In the genomic region with DNA sequence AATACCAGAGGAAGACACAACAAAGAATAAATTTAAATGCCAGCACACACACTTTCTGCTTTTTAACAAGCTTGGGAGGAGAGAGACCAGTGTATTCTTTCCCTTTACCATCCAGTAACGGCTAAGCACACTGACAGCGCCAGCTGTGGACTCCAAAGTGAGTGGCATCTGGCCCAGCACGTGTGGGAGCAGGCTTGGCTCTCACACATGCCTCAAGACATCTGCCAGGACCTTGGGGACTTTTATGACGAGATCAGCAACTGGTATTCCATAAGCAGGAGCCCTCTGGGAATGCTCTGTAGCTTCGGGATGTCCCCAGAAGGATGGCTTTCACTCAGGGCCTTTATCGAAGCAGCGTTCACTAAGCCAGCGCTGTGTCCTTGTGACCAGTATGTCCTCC, we compare ENCODE assay signal across 23 mouse cellular contexts.
A peak's percentile ranks its signal among the peaks of the same experiment; 100 is the strongest.
DNase-seq lines count a peak whose midpoint lies in the region; ATAC-seq lines count a peak whose summit lies in the region.
"Had no signal": no experiment of that assay in that cellular context is flagged by ENCODE, and none has a peak within 500 bp of the region (broad histone marks: within the 10 kb centered on the region; RNA-seq: fewer than 3 reads in every experiment).

No protein-coding gene starts in this region.

- 61% methylated on average over 8 of the region's 8 CpGs for WGBS in embryonic facial prominence, embryonic 14.5 days
- 81% methylated on average over 8 of the region's 8 CpGs for WGBS in embryonic facial prominence, embryonic 10.5 days
- WGBS in neural tube, embryonic 14.5 days, result 53% methylated on average over 8 of the region's 8 CpGs
- WGBS in hindbrain, embryonic 13.5 days, result 65% methylated on average over 8 of the region's 8 CpGs

- no peaks in the 10 kb centered on the region for H3K4me1 ChIP-seq in embryonic facial prominence, embryonic 14.5 days (ENCODE audit: control insufficient read depth, insufficient read depth, low read length)
- no peaks in the 10 kb centered on the region for H3K4me1 ChIP-seq in embryonic facial prominence, embryonic 10.5 days
- H3K4me1 ChIP-seq in neural tube, embryonic 14.5 days (ENCODE audit: control insufficient read depth, insufficient read depth, low read length), result 0 out of 2 replicates have a peak, but pooled peaks cover 2% of the 10 kb centered on the region
- peaks cover 11% of the 10 kb centered on the region for H3K4me1 ChIP-seq in hindbrain, embryonic 13.5 days (replicated peaks)
- H3K4me1 ChIP-seq: forebrain, embryonic 10.5 days; forebrain, embryonic 13.5 days had no signal

- H3K4me3 ChIP-seq in embryonic facial prominence, embryonic 14.5 days (ENCODE audit: low read depth, low read length), result no peak overlapping the region
- no peak overlapping the region for H3K4me3 ChIP-seq in embryonic facial prominence, embryonic 10.5 days
- H3K4me3 ChIP-seq in neural tube, embryonic 14.5 days (ENCODE audit: low read depth, low read length), result no peak overlapping the region
- H3K4me3 ChIP-seq in hindbrain, embryonic 13.5 days, result no peak overlapping the region
- H3K4me3 ChIP-seq: embryonic facial prominence, embryonic 13.5 days; forebrain, embryonic 10.5 days; forebrain, embryonic 13.5 days; gastrocnemius, adult 2 months; hindbrain, embryonic 12.5 days had no signal

- H3K9me3 ChIP-seq in embryonic facial prominence, embryonic 14.5 days (ENCODE audit: control insufficient read depth, low read length), result no peaks in the 10 kb centered on the region
- H3K9me3 ChIP-seq in embryonic facial prominence, embryonic 10.5 days, result no peaks in the 10 kb centered on the region
- H3K9me3 ChIP-seq in neural tube, embryonic 14.5 days (ENCODE audit: control insufficient read depth, low read length), result no peaks in the 10 kb centered on the region
- H3K9me3 ChIP-seq in hindbrain, embryonic 13.5 days, result no peaks in the 10 kb centered on the region
- H3K9me3 ChIP-seq: embryonic facial prominence, embryonic 13.5 days; forebrain, embryonic 10.5 days; forebrain, embryonic 13.5 days; hindbrain, embryonic 12.5 days had no signal

- no peaks in the 10 kb centered on the region for H3K27me3 ChIP-seq in embryonic facial prominence, embryonic 14.5 days (replicated peaks; ENCODE audit: control insufficient read depth, insufficient read depth, low read length)
- H3K27me3 ChIP-seq in embryonic facial prominence, embryonic 10.5 days (replicated peaks; ENCODE audit: low read depth, poor library complexity, severe bottlenecking), result no peaks in the 10 kb centered on the region
- H3K27me3 ChIP-seq in neural tube, embryonic 14.5 days (ENCODE audit: control insufficient read depth, insufficient read depth, low read length), result no peaks in the 10 kb centered on the region
- H3K27me3 ChIP-seq in hindbrain, embryonic 13.5 days, result no peaks in the 10 kb centered on the region
- H3K27me3 ChIP-seq: embryonic facial prominence, embryonic 13.5 days; forebrain, embryonic 13.5 days; hindbrain, embryonic 12.5 days had no signal

- H3K27ac ChIP-seq in embryonic facial prominence, embryonic 14.5 days (replicated peaks; ENCODE audit: low read depth, low read length), result no peak overlapping the region
- no peak overlapping the region for H3K27ac ChIP-seq in embryonic facial prominence, embryonic 10.5 days (replicated peaks)
- H3K27ac ChIP-seq in neural tube, embryonic 14.5 days (ENCODE audit: low read depth, low read length), result no peak overlapping the region
- no peak overlapping the region for H3K27ac ChIP-seq in hindbrain, embryonic 13.5 days
- H3K27ac ChIP-seq: embryonic facial prominence, embryonic 13.5 days; forebrain, embryonic 10.5 days; forebrain, embryonic 13.5 days; gastrocnemius, adult 2 months; hindbrain, embryonic 12.5 days had no signal

- H3K4me2 ChIP-seq in embryonic facial prominence, embryonic 14.5 days (ENCODE audit: low read depth, low read length), result no peak overlapping the region
- H3K4me2 ChIP-seq in neural tube, embryonic 14.5 days (ENCODE audit: low read depth, low read length), result no peak overlapping the region
- H3K4me2 ChIP-seq in hindbrain, embryonic 13.5 days, result no peak overlapping the region
- H3K4me2 ChIP-seq: embryonic facial prominence, embryonic 13.5 days; forebrain, embryonic 13.5 days; heart, embryonic 11.5 days; hindbrain, embryonic 12.5 days had no signal

- ATAC-seq in embryonic facial prominence, embryonic 14.5 days (ENCODE audit: low read depth), result peak; percentile 72
- peak; percentile 41; the same call in 1 of the 2 replicates for ATAC-seq in neural tube, embryonic 14.5 days (ENCODE audit: low read depth)
- no peak for ATAC-seq in hindbrain, embryonic 13.5 days (ENCODE audit: low FRiP score)
- ATAC-seq: activated CD4-positive, CD25-positive, alpha-beta regulatory T cell, adult 4 months; forebrain, embryonic 13.5 days; forebrain, embryonic 16.5 days; hindbrain, embryonic 16.5 days had no signal

- H3K9ac ChIP-seq in embryonic facial prominence, embryonic 14.5 days (ENCODE audit: low read depth, low read length), result no peak overlapping the region
- H3K9ac ChIP-seq in neural tube, embryonic 14.5 days (replicated peaks; ENCODE audit: low read depth, low read length), result no peak overlapping the region
- H3K9ac ChIP-seq in hindbrain, embryonic 13.5 days, result no peak overlapping the region
- H3K9ac ChIP-seq: embryonic facial prominence, embryonic 13.5 days; forebrain, embryonic 13.5 days; hindbrain, embryonic 12.5 days had no signal

- no peaks in the 10 kb centered on the region for H3K36me3 ChIP-seq in embryonic facial prominence, embryonic 14.5 days (ENCODE audit: control insufficient read depth, insufficient read depth, low read length)
- no peaks in the 10 kb centered on the region for H3K36me3 ChIP-seq in embryonic facial prominence, embryonic 10.5 days (replicated peaks)
- no peaks in the 10 kb centered on the region for H3K36me3 ChIP-seq in neural tube, embryonic 14.5 days (ENCODE audit: control insufficient read depth, insufficient read depth, low read length)
- H3K36me3 ChIP-seq in hindbrain, embryonic 13.5 days, result no peaks in the 10 kb centered on the region
- H3K36me3 ChIP-seq: embryonic facial prominence, embryonic 13.5 days; forebrain, embryonic 10.5 days; hindbrain, embryonic 12.5 days had no signal

- intact Hi-C loops in left cerebral cortex, postnatal 4 days (cut with DNase I), result no loop called here
- intact Hi-C loops in left cerebral cortex, postnatal 14 days (cut with DNase I), result loop anchor here (10.0 kb wide), 1 partner anchor 255 kb away; no protein-coding TSS in a partner anchor

- DNase-seq in embryonic facial prominence, embryonic 14.5 days (ENCODE audit: low spot score), result peak; percentile 80
- DNase-seq in embryonic facial prominence, embryonic 10.5 days (ENCODE audit: low spot score), result no peak
- peak; percentile 10 for DNase-seq in left cerebral cortex, postnatal 4 days
- DNase-seq in left cerebral cortex, postnatal 14 days (ENCODE audit: low spot score in 2 of 2), result no peak
- no peak for DNase-seq in neural tube, embryonic 10.5 days (ENCODE audit: extremely low spot score, low spot score)
- no peak for DNase-seq in lung, postnatal 25 days (ENCODE audit: low spot score)
- DNase-seq: adrenal gland, adult 8-10 months; adrenal gland, postnatal 25 days; cerebellum, adult 2 months; cerebellum, adult 9-11 months; cerebellum, postnatal 25 days; gastrocnemius, adult 2 months; heart, adult 11 months had no signal

Comparison
In these comparisons a context has a peak if more than half of its experiments do, and no peak if none do; other contexts are left out.
1. DNase-seq: peak in embryonic facial prominence, embryonic 14.5 days (single experiment) and left cerebral cortex, postnatal 4 days (single experiment); none in embryonic facial prominence, embryonic 10.5 days (single experiment), left cerebral cortex, postnatal 14 days (0 of 2), neural tube, embryonic 10.5 days (single experiment) and lung, postnatal 25 days (single experiment).